Mouse (Mus musculus) liver, embryonic 14.5 days (tissue): ENCODE data around the gene Spata31d1b.

Source experiments
- CTCF ChIP-seq: IDR thresholded peaks from 2 replicates; pipeline ENCODE4 v1.5.1; 2016; ENCODE audit warnings: antibody characterized with exemption, low read depth, control low read depth
- EP300 ChIP-seq: IDR thresholded peaks from 2 replicates; pipeline ENCODE4 v1.6.1; 2016; ENCODE audit warnings: antibody characterized with exemption, low read depth

- no peak for TF ChIP-seq EP300
- TF ChIP-seq CTCF, result no peak
Measured at GRCm38 (mm10) chr13:59689843-59690242, 22.2 kb upstream of the Spata31d1b start.
